Mouse (Mus musculus) hindbrain, embryonic 15.5 days (tissue): ENCODE results near the gene Ccdc50. TPM values are rescaled to one million over a fixed set of nuclear protein-coding genes. Genes with fewer than 3 reads are reported as not detected.

Experiments used
- ATAC-seq: fragments of 200-750 bp; cut with Nextera tagmentation; 2 replicates; pipeline ENCODE4 v1.8.0; 2017; ENCODE audit warnings: low read depth, moderate number of reproducible peaks, moderate TSS enrichment; ENCODE audit not compliant: low FRiP score
- H3K27ac ChIP-seq: fragments of 300-500 bp; sonication (generic); replicated peaks from 2 replicates; pipeline ENCODE4 v1.5.1; 2015; ENCODE audit warnings: mild to moderate bottlenecking, inconsistent platforms
- H3K27me3 ChIP-seq: fragments of 300-500 bp; sonication (generic); 2 replicates; pipeline ENCODE4 v1.6.1; 2015; ENCODE audit warnings: control low read depth, inconsistent platforms
- H3K36me3 ChIP-seq: fragments of 300-500 bp; sonication (generic); 2 replicates; pipeline ENCODE4 v1.6.1; 2015; ENCODE audit warnings: control low read depth, inconsistent platforms
- H3K4me1 ChIP-seq: fragments of 300-500 bp; sonication (generic); replicated peaks from 2 replicates; pipeline ENCODE4 v1.6.1; 2015; ENCODE audit warnings: control low read depth, inconsistent platforms
- H3K4me2 ChIP-seq: fragments of 300-500 bp; sonication (generic); 2 replicates; pipeline ENCODE4 v1.6.1; 2015; ENCODE audit warnings: moderate library complexity, mild to moderate bottlenecking, inconsistent platforms
- H3K4me3 ChIP-seq: fragments of 300-500 bp; sonication (generic); 2 replicates; pipeline ENCODE4 v1.5.1; 2015; ENCODE audit warnings: mild to moderate bottlenecking, inconsistent platforms
- H3K9ac ChIP-seq: fragments of 300-500 bp; sonication (generic); 2 replicates; pipeline ENCODE4 v1.6.1; 2015; ENCODE audit warnings: inconsistent platforms
- H3K9me3 ChIP-seq: fragments of 300-500 bp; sonication (generic); 2 replicates; pipeline ENCODE4 v1.6.1; 2016; ENCODE audit warnings: control low read depth, inconsistent platforms
- WGBS: fragments of 180-500 bp; shearing (Covaris S2); methylation state at CpG from one replicate; pipeline ENCODE4 v1.1.7; 2015; 5-methylcytosine and 5-hydroxymethylcytosine counted together
- polyA plus RNA-seq: library from polyadenylated mRNA; unstranded; fragments of >200 nt; fragmentation: Nextera tagmentation; extraction: Ambion mirVana; gene quantifications from 2 replicates; pipeline ENCODE4 v1.2.1, GENCODE M21; 2015

Gene Ccdc50
- polyA plus RNA-seq, 1 experiment from 2014 or later, result 39.2 TPM

DNA sequence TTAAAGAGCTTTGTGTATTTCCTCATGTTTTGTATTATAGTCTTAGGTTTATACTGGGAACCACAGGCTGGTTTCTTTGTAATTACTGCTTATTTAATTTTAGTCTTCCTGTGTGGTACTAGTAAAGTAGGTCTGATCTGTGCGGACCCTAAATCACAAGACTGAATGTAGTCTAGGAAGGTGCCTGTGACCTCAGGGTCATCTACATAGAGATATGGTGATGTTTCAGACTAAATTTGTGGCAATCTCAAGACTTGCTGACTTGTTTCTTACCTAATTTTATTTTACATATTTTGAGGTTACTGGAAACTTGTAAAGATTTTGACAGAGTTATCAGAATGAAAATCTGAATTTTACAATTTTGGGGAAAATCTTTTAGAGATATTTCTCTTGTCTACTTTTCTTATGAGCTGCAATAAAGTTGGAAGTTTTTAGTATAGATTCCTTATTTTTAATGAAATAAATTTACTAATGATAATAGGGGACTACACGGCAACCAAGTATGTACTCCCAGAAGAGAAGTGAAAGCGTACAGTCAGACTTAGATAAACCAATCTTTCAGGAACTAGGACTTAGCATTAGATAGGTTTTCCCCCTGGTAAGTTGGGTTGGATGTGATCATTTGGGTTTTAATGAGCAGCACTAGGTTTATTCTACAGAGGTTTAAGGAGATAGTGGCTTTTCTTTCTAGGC, 10.5 kb downstream of the Ccdc50 start:
- Histone ChIP-seq H3K9ac (no peak overlapping the region), H3K36me3 (no peaks in the 10 kb centered on the region), H3K9me3 (no peaks in the 10 kb centered on the region), H3K4me2 (no peak overlapping the region), H3K4me3 (no peak overlapping the region), H3K4me1 (no peaks in the 10 kb centered on the region), H3K27ac (no peak overlapping the region), H3K27me3 (no peaks in the 10 kb centered on the region)
- no peak for ATAC-seq
- WGBS, result 95% methylated on average over 3 of the region's 3 CpGs

DNA sequence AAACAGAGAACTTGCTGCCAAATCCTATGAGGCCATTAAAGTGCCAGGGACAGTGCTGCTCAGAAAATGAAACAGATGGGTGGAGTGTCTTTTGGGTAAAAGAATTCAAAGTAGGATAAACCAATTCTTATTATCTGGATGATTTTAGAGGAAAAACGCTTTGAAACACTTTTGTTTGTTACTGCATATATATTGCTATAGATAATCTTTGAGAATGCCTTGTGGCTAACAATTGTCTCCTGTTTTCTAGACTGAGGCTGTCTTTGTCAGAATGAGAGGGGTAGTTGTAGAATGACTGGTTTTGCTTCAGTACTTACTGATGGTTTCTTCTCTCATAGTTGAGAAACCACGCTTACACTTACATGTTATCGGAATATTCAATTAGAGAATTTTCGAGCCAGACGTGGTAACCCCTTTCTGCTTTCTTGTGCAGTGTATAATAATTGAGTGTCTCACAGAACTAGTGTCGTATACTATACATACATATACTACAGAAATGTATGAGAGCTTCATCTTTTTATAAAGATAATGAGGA, 11.1 kb downstream of the Ccdc50 start:
- no peaks in the 10 kb centered on the region for H3K27me3 ChIP-seq
- no peak overlapping the region for H3K9ac ChIP-seq
- no peak for ATAC-seq
- H3K9me3 ChIP-seq, result no peaks in the 10 kb centered on the region
- H3K4me3 ChIP-seq, result no peak overlapping the region
- 88% methylated on average over 6 of the region's 6 CpGs for WGBS
- no peak overlapping the region for H3K4me2 ChIP-seq
- no peaks in the 10 kb centered on the region for H3K36me3 ChIP-seq
- H3K4me1 ChIP-seq, result no peaks in the 10 kb centered on the region
- no peak overlapping the region for H3K27ac ChIP-seq

DNA sequence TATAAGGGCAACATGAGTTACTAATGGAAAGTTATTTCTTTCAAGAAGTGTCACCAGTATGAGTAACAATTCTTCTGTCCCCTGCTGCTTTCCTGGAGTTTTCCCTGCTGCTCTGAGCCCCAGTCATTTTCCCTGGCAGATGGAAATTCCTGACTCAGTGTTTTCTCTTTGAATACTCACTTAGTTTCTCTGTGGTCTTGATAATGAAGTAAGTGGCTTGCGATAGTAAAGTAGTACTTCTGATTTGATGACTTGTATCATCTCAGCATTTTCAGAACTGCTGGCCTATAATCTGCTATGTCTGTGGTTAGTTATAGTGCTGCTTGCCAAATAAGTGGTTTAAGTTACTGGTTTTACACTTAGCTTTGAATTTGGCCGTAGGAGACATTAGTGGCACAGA, 12.9 kb downstream of the Ccdc50 start:
- no peak overlapping the region for H3K27ac ChIP-seq
- 88% methylated on average over 2 of the region's 2 CpGs for WGBS
- H3K4me2 ChIP-seq, result no peak overlapping the region
- H3K36me3 ChIP-seq, result peaks cover 10% of the 10 kb centered on the region; the same call in 1 of the 2 replicates
- H3K27me3 ChIP-seq, result no peaks in the 10 kb centered on the region
- H3K9ac ChIP-seq, result no peak overlapping the region
- no peak for ATAC-seq
- no peak overlapping the region for H3K4me3 ChIP-seq
- H3K9me3 ChIP-seq, result no peaks in the 10 kb centered on the region
- H3K4me1 ChIP-seq, result no peaks in the 10 kb centered on the region

DNA sequence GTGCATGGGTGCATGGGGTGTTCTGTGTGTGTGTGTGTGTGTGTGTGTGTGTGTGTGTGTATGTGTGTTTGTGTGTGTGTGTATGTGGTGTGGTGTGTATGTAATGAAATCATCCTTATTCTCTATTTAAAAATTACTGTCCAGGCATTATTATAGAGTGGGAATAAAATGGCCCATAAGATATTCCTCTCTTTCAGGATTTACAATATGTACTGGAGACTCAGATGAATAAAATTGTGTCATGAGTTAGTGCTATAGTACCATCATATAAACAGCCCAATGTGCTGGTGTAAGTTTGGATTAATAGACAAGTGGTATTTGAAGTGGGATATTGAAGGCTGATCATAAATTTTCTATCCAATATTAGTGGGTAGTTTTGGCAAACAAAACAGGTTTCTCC, 15.4 kb downstream of the Ccdc50 start:
- Histone ChIP-seq H3K27me3 (no peaks in the 10 kb centered on the region), H3K9ac (no peak overlapping the region), H3K9me3 (no peaks in the 10 kb centered on the region), H3K36me3 (peaks cover 20% of the 10 kb centered on the region), H3K4me2 (no peak overlapping the region), H3K4me1 (no peaks in the 10 kb centered on the region), H3K27ac (no peak overlapping the region), H3K4me3 (no peak overlapping the region)
- ATAC-seq, result no peak

DNA sequence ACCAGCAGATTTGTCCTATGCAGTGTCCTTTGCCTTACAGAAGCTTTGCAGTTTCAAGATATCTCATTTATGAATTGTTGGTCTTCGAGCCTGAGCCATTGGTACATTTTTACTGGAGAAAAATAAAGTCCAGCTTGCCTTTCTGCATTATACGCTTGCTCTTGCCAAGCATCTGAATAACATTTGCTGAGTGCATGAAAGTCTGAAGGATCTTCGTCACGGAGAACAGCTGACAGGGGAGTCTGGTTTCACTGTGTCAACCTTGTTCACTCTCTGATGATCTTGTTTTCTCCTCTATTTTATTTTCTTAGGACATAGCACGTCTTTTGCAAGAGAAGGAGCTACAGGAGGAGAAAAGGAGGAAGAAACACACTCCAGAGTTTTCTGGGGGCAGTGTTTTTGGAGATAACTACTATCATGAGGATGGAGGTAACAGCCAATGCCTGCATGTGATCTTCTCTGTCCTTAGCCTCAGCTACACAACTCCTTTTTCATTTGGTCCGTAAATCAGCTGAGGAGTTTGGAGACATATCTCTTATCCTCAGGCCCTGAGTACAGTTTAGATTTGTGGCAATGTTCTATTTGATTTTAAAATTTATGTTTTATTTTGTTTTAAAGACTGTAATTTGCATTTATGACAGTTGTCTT, 28.4 kb downstream of the Ccdc50 start:
- H3K9ac ChIP-seq, result no peak overlapping the region
- H3K4me2 ChIP-seq, result no peak overlapping the region
- H3K9me3 ChIP-seq, result 0 out of 2 replicates have a peak, but pooled peaks cover 2% of the 10 kb centered on the region
- H3K27ac ChIP-seq, result no peak overlapping the region
- H3K36me3 ChIP-seq, result peaks cover 66% of the 10 kb centered on the region
- ATAC-seq, result no peak
- 93% methylated on average over 6 of the region's 6 CpGs for WGBS
- no peak overlapping the region for H3K4me3 ChIP-seq
- no peaks in the 10 kb centered on the region for H3K4me1 ChIP-seq
- H3K27me3 ChIP-seq, result no peaks in the 10 kb centered on the region

- ATAC-seq, result no peak
- H3K4me3 ChIP-seq, result no peak overlapping the region
- no peak overlapping the region for H3K9ac ChIP-seq
- H3K4me1 ChIP-seq, result no peaks in the 10 kb centered on the region
- 94% methylated on average over 3 of the region's 3 CpGs for WGBS
- no peak overlapping the region for H3K4me2 ChIP-seq
- H3K36me3 ChIP-seq, result peaks cover 72% of the 10 kb centered on the region
- no peak overlapping the region for H3K27ac ChIP-seq
- H3K9me3 ChIP-seq, result 0 out of 2 replicates have a peak, but pooled peaks cover 4% of the 10 kb centered on the region
- no peaks in the 10 kb centered on the region for H3K27me3 ChIP-seq
Measured at GRCm38 (mm10) chr16:27417632-27418031, 29.0 kb downstream of the Ccdc50 start.

DNA sequence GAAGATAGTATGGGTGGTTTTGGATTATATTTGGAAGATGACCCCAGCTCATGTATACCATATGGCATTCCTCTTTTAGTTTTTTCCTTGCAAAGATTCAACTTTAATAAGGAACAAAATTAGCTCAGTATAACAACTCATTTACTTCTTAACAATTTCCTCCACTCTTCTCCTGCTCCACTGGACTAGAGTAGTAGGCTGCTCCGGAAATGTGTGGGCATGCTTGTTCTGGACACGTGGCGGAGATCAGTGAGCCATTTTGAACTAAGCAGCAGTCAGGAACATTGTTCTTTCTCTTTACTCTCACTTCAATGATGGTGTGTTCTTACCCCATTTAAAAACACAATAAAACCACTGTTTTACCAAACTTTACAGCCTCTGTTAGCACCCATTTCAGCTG, 32.3 kb downstream of the Ccdc50 start:
- peaks cover 52% of the 10 kb centered on the region for H3K36me3 ChIP-seq
- ATAC-seq, result no peak
- H3K4me3 ChIP-seq, result no peak overlapping the region
- no peak overlapping the region for H3K4me2 ChIP-seq
- H3K27ac ChIP-seq, result no peak overlapping the region
- no peaks in the 10 kb centered on the region for H3K4me1 ChIP-seq
- no peak overlapping the region for H3K9ac ChIP-seq
- 0 out of 2 replicates have a peak, but pooled peaks cover 4% of the 10 kb centered on the region for H3K9me3 ChIP-seq
- 99% methylated on average over 3 of the region's 3 CpGs for WGBS
- H3K27me3 ChIP-seq, result no peaks in the 10 kb centered on the region

GRCm38 (mm10) chr16:27435034-27435433, 46.4 kb downstream of the Ccdc50 start:
- no peak overlapping the region for H3K9ac ChIP-seq
- no peaks in the 10 kb centered on the region for H3K4me1 ChIP-seq
- no peak overlapping the region for H3K4me3 ChIP-seq
- H3K9me3 ChIP-seq, result no peaks in the 10 kb centered on the region
- WGBS, result 88% methylated on average over 3 of the region's 3 CpGs
- H3K4me2 ChIP-seq, result no peak overlapping the region
- ATAC-seq, result no peak
- no peak overlapping the region for H3K27ac ChIP-seq
- H3K36me3 ChIP-seq, result peaks cover 33% of the 10 kb centered on the region
- H3K27me3 ChIP-seq, result no peaks in the 10 kb centered on the region

GRCm38 (mm10) chr16:27443941-27444340, 55.3 kb downstream of the Ccdc50 start:
- Histone ChIP-seq H3K4me1 (no peaks in the 10 kb centered on the region), H3K27me3 (no peaks in the 10 kb centered on the region), H3K27ac (no peak overlapping the region), H3K4me3 (no peak overlapping the region), H3K9me3 (no peaks in the 10 kb centered on the region), H3K9ac (no peak overlapping the region), H3K36me3 (peaks cover 49% of the 10 kb centered on the region), H3K4me2 (no peak overlapping the region)
- ATAC-seq, result no peak
- WGBS, result 94% methylated on average over 3 of the region's 3 CpGs

DNA sequence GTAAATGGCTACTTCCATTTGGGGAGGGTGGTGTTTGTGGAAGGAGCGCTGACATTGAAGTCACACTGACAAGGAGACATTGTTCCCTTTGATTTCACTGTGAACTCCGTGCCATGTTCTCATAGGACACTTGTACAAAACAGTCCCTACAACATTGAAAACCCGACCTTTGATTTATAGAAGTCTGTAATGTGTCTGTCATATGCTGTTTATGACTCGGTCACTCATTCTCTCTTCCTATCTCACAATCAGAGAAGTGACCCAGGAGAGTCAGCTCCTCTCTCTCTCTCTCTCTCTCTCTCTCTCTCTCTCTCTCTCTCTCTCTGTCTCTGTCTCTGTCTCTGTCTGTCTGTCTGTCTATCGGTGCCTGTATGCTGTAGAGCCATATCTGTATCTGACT, 60.7 kb downstream of the Ccdc50 start:
- no peak overlapping the region for H3K9ac ChIP-seq
- no peak for ATAC-seq
- no peaks in the 10 kb centered on the region for H3K9me3 ChIP-seq
- H3K36me3 ChIP-seq, result peaks cover 32% of the 10 kb centered on the region
- H3K4me2 ChIP-seq, result no peak overlapping the region
- H3K4me3 ChIP-seq, result no peak overlapping the region
- H3K4me1 ChIP-seq, result 0 out of 2 replicates have a peak, but pooled peaks cover 2% of the 10 kb centered on the region
- no peak overlapping the region for H3K27ac ChIP-seq
- H3K27me3 ChIP-seq, result no peaks in the 10 kb centered on the region
- WGBS, result 87% methylated on average over 5 of the region's 5 CpGs

DNA sequence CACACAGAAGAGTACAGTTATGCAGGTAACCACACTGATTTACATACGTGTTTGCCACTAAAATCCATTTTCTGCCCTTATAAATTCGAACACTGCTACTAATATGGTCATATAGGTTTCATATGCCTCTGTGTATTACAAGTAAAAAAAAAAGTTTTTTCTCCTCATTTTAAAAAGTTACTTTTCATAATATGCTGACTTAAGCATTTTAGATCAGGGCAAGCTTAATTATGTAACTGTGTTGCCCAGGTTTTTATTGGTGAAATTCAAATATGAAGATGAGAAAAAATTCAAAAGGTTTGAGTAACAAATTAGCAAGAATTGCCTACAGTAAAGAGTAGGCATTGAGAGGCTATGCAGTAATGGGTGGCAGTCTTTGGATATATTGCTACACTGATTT, 62.0 kb downstream of the Ccdc50 start:
- H3K36me3 ChIP-seq, result peaks cover 25% of the 10 kb centered on the region
- ATAC-seq, result no peak
- WGBS, result 96% methylated on average over 2 of the region's 2 CpGs

GRCm38 (mm10) chr16:27453396-27453795, 64.7 kb downstream of the Ccdc50 start:
- Histone ChIP-seq H3K27ac (no peak overlapping the region), H3K27me3 (no peaks in the 10 kb centered on the region), H3K36me3 (peaks cover 10% of the 10 kb centered on the region), H3K9me3 (no peaks in the 10 kb centered on the region), H3K4me2 (no peak overlapping the region), H3K4me3 (no peak overlapping the region), H3K9ac (no peak overlapping the region), H3K4me1 (0 out of 2 replicates have a peak, but pooled peaks cover 2% of the 10 kb centered on the region)
- 60% methylated on average over 3 of the region's 3 CpGs for WGBS
- ATAC-seq, result no peak

More for the DNA sequence above, 62.0 kb downstream of the Ccdc50 start:
- Histone ChIP-seq H3K27me3 (no peaks in the 10 kb centered on the region), H3K4me3 (no peak overlapping the region), H3K4me2 (no peak overlapping the region), H3K9me3 (no peaks in the 10 kb centered on the region), H3K4me1 (0 out of 2 replicates have a peak, but pooled peaks cover 2% of the 10 kb centered on the region), H3K9ac (no peak overlapping the region), H3K27ac (no peak overlapping the region)
